Mouse (Mus musculus): ENCODE measurements around the gene Msx1. TPM values are rescaled to one million over a fixed set of nuclear protein-coding genes. Genes with fewer than 3 reads are reported as not detected.

Gene Msx1
- polyA plus RNA-seq, 1 experiment from 2014 or later: 0.12 TPM

- H3K4me3 ChIP-seq (ENCODE audit: low read depth, low read length): no peak overlapping the region
- no peak for ATAC-seq (ENCODE audit: low read depth)
- H3K27me3 ChIP-seq (ENCODE audit: control insufficient read depth, insufficient read depth, low read depth, low read length): peaks cover 98% of the 10 kb centered on the region
- no peak overlapping the region for H3K4me2 ChIP-seq (ENCODE audit: low read depth, low read length)
- H3K27ac ChIP-seq (ENCODE audit: low read length): no peak overlapping the region
- WGBS (ENCODE audit: insufficient replicate concordance): 13% methylated on average over 11 of the region's 11 CpGs
- no peaks in the 10 kb centered on the region for H3K36me3 ChIP-seq (ENCODE audit: control insufficient read depth, insufficient read depth)
- no peak overlapping the region for H3K9ac ChIP-seq (ENCODE audit: low read depth, low read length)
- H3K4me1 ChIP-seq (ENCODE audit: control insufficient read depth, low read depth, low read length): no peaks in the 10 kb centered on the region; the same call in none of the 2 replicates
- H3K9me3 ChIP-seq (replicated peaks; ENCODE audit: control insufficient read depth, low read length): no peaks in the 10 kb centered on the region
These were observed 2.2 kb downstream of the Msx1 start for GRCm38 (mm10) chr5:37822116-37822707.

GRCm38 (mm10) chr5:37821111-37821601 lies 3.2 kb downstream of the Msx1 start:
- Histone ChIP-seq H3K36me3 (ENCODE audit: control insufficient read depth, insufficient read depth) (no peaks in the 10 kb centered on the region), H3K9me3 (replicated peaks; ENCODE audit: control insufficient read depth, low read length) (no peaks in the 10 kb centered on the region), H3K4me3 (ENCODE audit: low read depth, low read length) (no peak overlapping the region), H3K27ac (ENCODE audit: low read length) (no peak overlapping the region), H3K27me3 (ENCODE audit: control insufficient read depth, insufficient read depth, low read depth, low read length) (peaks cover 98% of the 10 kb centered on the region), H3K4me1 (ENCODE audit: control insufficient read depth, low read depth, low read length) (no peaks in the 10 kb centered on the region; the same call in none of the 2 replicates), H3K4me2 (ENCODE audit: low read depth, low read length) (no peak overlapping the region), H3K9ac (ENCODE audit: low read depth, low read length) (no peak overlapping the region)
- WGBS (ENCODE audit: insufficient replicate concordance): 4% methylated on average over 27 of the region's 27 CpGs
- no peak for ATAC-seq (ENCODE audit: low read depth)

GRCm38 (mm10) chr5:37820689-37821088 lies 3.7 kb downstream of the Msx1 start:
- no peaks in the 10 kb centered on the region for H3K9me3 ChIP-seq (replicated peaks; ENCODE audit: control insufficient read depth, low read length)
- no peak overlapping the region for H3K27ac ChIP-seq (ENCODE audit: low read length)
- no peak overlapping the region for H3K4me3 ChIP-seq (ENCODE audit: low read depth, low read length)
- ATAC-seq (ENCODE audit: low read depth): no peak
- no peaks in the 10 kb centered on the region; the same call in none of the 2 replicates for H3K4me1 ChIP-seq (ENCODE audit: control insufficient read depth, low read depth, low read length)
- 30% methylated on average over 8 of the region's 8 CpGs for WGBS (ENCODE audit: insufficient replicate concordance)
- H3K27me3 ChIP-seq (ENCODE audit: control insufficient read depth, insufficient read depth, low read depth, low read length): peaks cover 98% of the 10 kb centered on the region
- H3K9ac ChIP-seq (ENCODE audit: low read depth, low read length): no peak overlapping the region
- no peak overlapping the region for H3K4me2 ChIP-seq (ENCODE audit: low read depth, low read length)
- H3K36me3 ChIP-seq (ENCODE audit: control insufficient read depth, insufficient read depth): no peaks in the 10 kb centered on the region

- WGBS (ENCODE audit: insufficient replicate concordance): 20% methylated on average over 3 of the region's 3 CpGs
- Histone ChIP-seq H3K27me3 (ENCODE audit: control insufficient read depth, insufficient read depth, low read depth, low read length) (peaks cover 96% of the 10 kb centered on the region), H3K9ac (ENCODE audit: low read depth, low read length) (no peak overlapping the region), H3K27ac (ENCODE audit: low read length) (no peak overlapping the region), H3K4me3 (ENCODE audit: low read depth, low read length) (no peak overlapping the region), H3K9me3 (replicated peaks; ENCODE audit: control insufficient read depth, low read length) (no peaks in the 10 kb centered on the region), H3K36me3 (ENCODE audit: control insufficient read depth, insufficient read depth) (no peaks in the 10 kb centered on the region), H3K4me2 (ENCODE audit: low read depth, low read length) (no peak overlapping the region), H3K4me1 (ENCODE audit: control insufficient read depth, low read depth, low read length) (no peaks in the 10 kb centered on the region; the same call in none of the 2 replicates)
- ATAC-seq (ENCODE audit: low read depth): no peak
These were observed 4.4 kb downstream of the Msx1 start for GRCm38 (mm10) chr5:37819971-37820370.

GRCm38 (mm10) chr5:37819541-37819940 lies 4.8 kb downstream of the Msx1 start:
- no peak overlapping the region for H3K9ac ChIP-seq (ENCODE audit: low read depth, low read length)
- H3K4me1 ChIP-seq (ENCODE audit: control insufficient read depth, low read depth, low read length): no peaks in the 10 kb centered on the region; the same call in none of the 2 replicates
- no peaks in the 10 kb centered on the region for H3K36me3 ChIP-seq (ENCODE audit: control insufficient read depth, insufficient read depth)
- H3K9me3 ChIP-seq (replicated peaks; ENCODE audit: control insufficient read depth, low read length): no peaks in the 10 kb centered on the region
- peaks cover 91% of the 10 kb centered on the region for H3K27me3 ChIP-seq (ENCODE audit: control insufficient read depth, insufficient read depth, low read depth, low read length)
- no peak overlapping the region for H3K27ac ChIP-seq (ENCODE audit: low read length)
- no peak for ATAC-seq (ENCODE audit: low read depth)
- no peak overlapping the region for H3K4me2 ChIP-seq (ENCODE audit: low read depth, low read length)
- WGBS (ENCODE audit: insufficient replicate concordance): 21% methylated on average over 5 of the region's 5 CpGs
- H3K4me3 ChIP-seq (ENCODE audit: low read depth, low read length): no peak overlapping the region

- 5% methylated on average over 25 of the region's 25 CpGs for WGBS (ENCODE audit: insufficient replicate concordance)
- H3K27ac ChIP-seq (ENCODE audit: low read length): no peak overlapping the region
- ATAC-seq (ENCODE audit: low read depth): no peak
These were observed 5.7 kb downstream of the Msx1 start for GRCm38 (mm10) chr5:37818533-37819215.

GRCm38 (mm10) chr5:37817658-37818532 lies 6.5 kb downstream of the Msx1 start:
- WGBS (ENCODE audit: insufficient replicate concordance): 4% methylated on average over 34 of the region's 34 CpGs
- Histone ChIP-seq H3K9me3 (replicated peaks; ENCODE audit: control insufficient read depth, low read length) (no peaks in the 10 kb centered on the region), H3K4me3 (ENCODE audit: low read depth, low read length) (no peak overlapping the region), H3K4me2 (ENCODE audit: low read depth, low read length) (no peak overlapping the region), H3K27me3 (ENCODE audit: control insufficient read depth, insufficient read depth, low read depth, low read length) (peaks cover 75% of the 10 kb centered on the region), H3K9ac (ENCODE audit: low read depth, low read length) (no peak overlapping the region), H3K4me1 (ENCODE audit: control insufficient read depth, low read depth, low read length) (no peaks in the 10 kb centered on the region), H3K27ac (ENCODE audit: low read length) (no peak overlapping the region), H3K36me3 (ENCODE audit: control insufficient read depth, insufficient read depth) (no peaks in the 10 kb centered on the region)
- ATAC-seq (ENCODE audit: low read depth): no peak

More at GRCm38 (mm10) chr5:37818533-37819215, 5.7 kb downstream of the Msx1 start:
- no peak overlapping the region for H3K4me3 ChIP-seq (ENCODE audit: low read depth, low read length)
- peaks cover 83% of the 10 kb centered on the region for H3K27me3 ChIP-seq (ENCODE audit: control insufficient read depth, insufficient read depth, low read depth, low read length)
- no peaks in the 10 kb centered on the region; the same call in 1 of the 2 replicates for H3K4me1 ChIP-seq (ENCODE audit: control insufficient read depth, low read depth, low read length)
- no peaks in the 10 kb centered on the region for H3K36me3 ChIP-seq (ENCODE audit: control insufficient read depth, insufficient read depth)
- no peak overlapping the region for H3K4me2 ChIP-seq (ENCODE audit: low read depth, low read length)
- no peak overlapping the region for H3K9ac ChIP-seq (ENCODE audit: low read depth, low read length)
- no peaks in the 10 kb centered on the region for H3K9me3 ChIP-seq (replicated peaks; ENCODE audit: control insufficient read depth, low read length)

- WGBS (ENCODE audit: insufficient replicate concordance): 2% methylated on average over 46 of the region's 46 CpGs
- no peak overlapping the region for H3K27ac ChIP-seq (ENCODE audit: low read length)
- H3K27me3 ChIP-seq (ENCODE audit: control insufficient read depth, insufficient read depth, low read depth, low read length): peaks cover 67% of the 10 kb centered on the region
- H3K4me2 ChIP-seq (ENCODE audit: low read depth, low read length): no peak overlapping the region
- no peak for ATAC-seq (ENCODE audit: low read depth)
- no peaks in the 10 kb centered on the region for H3K4me1 ChIP-seq (ENCODE audit: control insufficient read depth, low read depth, low read length)
- H3K36me3 ChIP-seq (ENCODE audit: control insufficient read depth, insufficient read depth): no peaks in the 10 kb centered on the region
- H3K9me3 ChIP-seq (replicated peaks; ENCODE audit: control insufficient read depth, low read length): no peaks in the 10 kb centered on the region
- H3K4me3 ChIP-seq (ENCODE audit: low read depth, low read length): no peak overlapping the region
- H3K9ac ChIP-seq (ENCODE audit: low read depth, low read length): no peak overlapping the region
These were observed 7.3 kb downstream of the Msx1 start for GRCm38 (mm10) chr5:37816907-37817657.
